Mouse (Mus musculus): ENCODE measurements around the gene Stk39. TPM values are rescaled to one million over a fixed set of nuclear protein-coding genes. Genes with fewer than 3 reads are reported as not detected.

The Stk39 gene
- polyA plus RNA-seq, 1 experiment = 14.5 TPM

DNA sequence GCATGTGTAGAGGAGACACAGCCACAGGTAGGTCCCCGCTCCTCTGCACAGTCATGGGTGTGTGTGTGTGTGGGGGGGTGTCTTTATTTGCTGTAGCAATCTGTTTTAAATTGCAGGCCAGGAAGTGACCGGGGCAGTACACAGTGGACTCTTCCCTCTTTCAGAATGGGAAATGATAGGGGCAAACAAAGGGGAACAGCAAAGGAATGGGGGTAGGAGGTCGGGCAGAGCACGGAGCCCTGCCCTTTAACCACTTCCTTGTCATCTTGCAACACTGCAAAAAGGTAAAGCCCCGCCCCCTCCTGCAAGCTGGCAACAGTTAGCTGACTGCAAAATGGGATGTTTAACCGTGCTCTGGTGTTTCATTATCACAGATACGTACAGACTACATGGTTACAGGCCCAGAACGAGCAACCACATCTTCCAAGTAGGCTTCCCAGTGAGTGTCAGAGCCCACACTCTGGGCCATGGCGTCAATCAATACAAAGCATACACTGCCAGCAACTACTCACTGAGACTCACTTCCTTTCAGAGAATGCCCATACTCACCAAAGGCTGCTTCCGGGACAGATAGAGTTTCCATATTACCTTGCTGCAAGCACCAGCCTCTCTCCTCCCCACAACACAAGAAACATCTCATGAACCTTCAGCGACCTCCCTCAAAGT, 89.5 kb downstream of the Stk39 start:
- no peak for DNase-seq (ENCODE audit: low read depth)

GRCm38 (mm10) chr2:68381881-68382280, 90.2 kb downstream of the Stk39 start:
- DNase-seq (ENCODE audit: low read depth) = no peak

- no peak for DNase-seq (ENCODE audit: low read depth)
Measured at GRCm38 (mm10) chr2:68381205-68381604, 90.9 kb downstream of the Stk39 start.

DNA sequence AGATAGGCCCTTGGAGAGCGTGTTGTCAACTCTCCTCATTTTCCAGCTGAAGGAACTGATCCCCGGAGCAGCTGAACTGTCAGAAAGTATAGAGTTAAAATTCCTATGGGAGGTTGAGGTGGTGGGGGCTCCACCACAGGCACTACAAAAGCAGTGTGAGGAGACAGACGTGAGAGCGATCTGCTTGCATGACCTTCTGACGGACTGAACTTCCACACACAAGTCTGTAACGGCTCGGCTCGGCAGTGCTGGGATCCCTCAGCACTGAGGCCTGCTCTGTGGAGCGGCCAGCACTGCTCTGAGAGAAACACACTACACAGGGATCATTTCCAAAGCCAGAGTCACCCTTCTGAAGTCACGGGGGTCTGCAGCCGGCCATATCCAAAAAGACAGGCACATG, 92.4 kb downstream of the Stk39 start:
- DNase-seq (ENCODE audit: low read depth) = no peak

DNA sequence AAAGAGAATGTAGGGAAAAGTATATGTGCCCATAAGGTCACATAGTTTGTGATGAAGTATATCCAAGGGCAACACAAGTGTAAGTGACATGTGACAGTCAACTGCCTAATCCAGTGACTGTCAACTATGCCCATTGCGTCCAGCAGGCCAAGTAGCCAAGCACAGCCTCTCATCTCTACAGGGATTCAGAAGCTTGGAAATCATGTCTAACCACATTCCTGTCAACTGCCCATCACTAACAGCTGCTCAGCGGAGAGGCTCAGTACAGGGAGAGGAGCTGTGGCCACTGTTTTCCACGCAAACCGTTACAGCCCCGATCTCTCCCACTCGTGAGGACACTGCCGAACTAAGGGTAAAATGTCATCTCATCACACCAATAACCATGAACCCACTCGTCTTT, 93.7 kb downstream of the Stk39 start:
- no peak for DNase-seq (ENCODE audit: low read depth)

DNA sequence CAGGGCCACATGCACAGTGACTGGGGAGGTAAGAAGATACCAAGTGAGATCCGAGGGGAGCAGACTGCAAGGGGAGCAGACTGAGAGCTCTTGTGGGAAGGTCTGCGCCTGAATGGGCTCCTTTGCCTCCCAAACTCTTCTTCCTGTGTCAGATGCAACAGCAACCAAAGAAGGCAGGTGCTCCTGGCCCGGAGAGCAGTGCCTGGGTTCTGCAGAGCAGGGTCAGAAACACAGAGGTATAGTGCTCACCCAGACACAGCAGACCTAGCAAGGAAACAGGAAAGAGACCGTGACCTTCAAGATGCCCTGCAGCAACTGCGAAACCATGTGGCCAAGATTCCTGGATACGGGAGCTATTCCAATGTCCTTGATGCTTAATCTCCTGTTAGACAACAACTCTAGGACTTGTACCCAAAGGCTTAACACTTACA, 94.8 kb downstream of the Stk39 start:
- DNase-seq (ENCODE audit: low read depth) = no peak

DNA sequence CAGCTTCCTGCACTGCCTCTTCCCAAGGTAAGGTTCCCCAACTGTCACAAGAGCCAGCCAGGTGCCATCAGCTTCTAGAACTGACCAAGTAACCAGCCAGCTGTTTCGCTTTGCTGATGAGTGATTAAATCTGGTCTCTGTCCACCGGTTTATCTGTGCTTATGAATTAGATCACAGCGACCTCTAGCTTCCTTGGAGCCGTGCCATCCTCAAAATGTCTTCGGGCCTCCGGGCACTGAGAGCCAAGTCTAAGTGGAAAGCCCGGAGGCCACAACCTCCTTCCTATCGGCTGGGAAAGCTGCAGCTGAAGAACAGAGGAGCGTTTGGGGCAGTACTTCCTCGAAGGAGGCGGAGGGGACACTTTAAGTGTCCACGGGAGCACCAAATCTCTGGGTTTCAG, 95.4 kb downstream of the Stk39 start:
- DNase-seq (ENCODE audit: low read depth) = no peak

GRCm38 (mm10) chr2:68374202-68374601, 97.9 kb downstream of the Stk39 start:
- DNase-seq (ENCODE audit: low read depth) = no peak

- no peak for DNase-seq (ENCODE audit: low read depth)
Measured at GRCm38 (mm10) chr2:68371912-68372311, 100.2 kb downstream of the Stk39 start.

DNA sequence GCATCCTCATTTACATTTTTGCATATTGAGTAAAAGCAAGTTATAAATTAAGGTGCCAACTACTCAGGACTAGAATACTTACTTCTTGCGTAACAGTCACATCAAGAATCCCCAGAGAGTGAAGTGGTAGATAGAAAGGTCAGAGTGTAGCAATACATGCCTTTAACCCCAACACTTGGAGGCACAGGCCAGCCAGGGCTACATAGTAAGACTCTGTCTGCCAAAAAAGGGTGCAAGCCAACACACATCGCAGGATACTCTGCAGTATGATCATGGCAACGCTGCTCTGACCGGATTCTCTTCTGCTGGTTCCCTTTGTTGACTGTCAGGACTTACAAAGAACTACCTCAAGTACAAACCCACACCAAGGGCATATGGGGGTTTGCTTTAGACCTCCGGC, 101.7 kb downstream of the Stk39 start:
- no peak for DNase-seq (ENCODE audit: low read depth)

DNA sequence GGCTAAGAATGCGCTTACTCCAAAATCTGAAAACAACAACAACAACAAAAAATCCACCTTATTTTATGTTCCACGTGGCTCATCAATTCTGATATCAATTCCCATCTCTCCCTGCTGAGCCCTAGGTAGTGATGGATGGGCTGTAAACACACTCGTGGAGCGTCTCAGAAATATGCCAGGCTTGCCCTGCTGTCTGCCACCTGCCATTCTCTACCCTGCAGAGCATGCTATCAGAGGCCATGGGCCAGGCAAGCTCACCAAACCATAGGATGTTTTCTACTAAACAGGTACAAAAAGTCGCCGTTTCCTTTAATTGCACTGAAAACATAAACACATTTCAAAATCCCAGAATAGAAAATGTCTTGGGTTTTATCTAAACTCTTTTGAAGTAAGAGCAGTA, 103.0 kb downstream of the Stk39 start:
- DNase-seq (ENCODE audit: low read depth) = no peak

DNA sequence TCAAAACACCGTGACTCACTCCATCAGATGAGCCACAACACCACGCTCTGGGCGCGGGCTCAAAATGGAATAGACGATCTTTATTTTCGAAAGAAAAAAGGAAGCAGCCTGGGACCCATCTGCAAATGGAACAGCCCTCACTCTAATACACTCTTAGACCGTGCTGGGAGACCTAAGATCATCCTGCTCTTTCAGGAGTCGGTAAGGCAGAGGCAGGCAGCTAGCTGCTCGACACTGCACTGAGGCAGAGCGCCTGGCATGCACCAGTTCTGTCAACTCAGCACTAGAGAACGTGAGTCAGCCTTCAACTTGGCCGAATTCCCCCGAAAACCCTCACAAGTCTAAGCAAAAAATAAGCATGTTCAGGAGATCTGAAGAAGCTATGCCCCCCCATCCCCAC, 104.1 kb downstream of the Stk39 start:
- no peak for DNase-seq (ENCODE audit: low read depth)

DNA sequence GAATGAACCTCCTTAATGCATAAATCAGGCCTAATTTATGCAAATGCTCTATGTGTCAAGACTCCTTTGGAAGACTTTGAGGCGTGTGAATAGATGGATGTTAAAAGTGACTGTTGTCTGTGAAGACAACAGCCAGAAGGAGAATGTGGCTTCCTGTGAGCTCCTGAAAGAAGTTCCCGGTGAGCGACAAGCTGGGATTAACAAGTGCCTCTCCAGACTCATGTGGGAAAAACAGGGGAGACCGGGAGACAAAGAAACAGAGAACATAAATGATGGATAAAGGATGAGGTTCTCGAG, 105.2 kb downstream of the Stk39 start:
- no peak for DNase-seq (ENCODE audit: low read depth)

- no peak for DNase-seq (ENCODE audit: low read depth)
Measured at GRCm38 (mm10) chr2:68366091-68366896, 105.8 kb downstream of the Stk39 start.

- no peak for DNase-seq (ENCODE audit: low read depth)
Measured at GRCm38 (mm10) chr2:68365504-68365903, 106.6 kb downstream of the Stk39 start.

DNA sequence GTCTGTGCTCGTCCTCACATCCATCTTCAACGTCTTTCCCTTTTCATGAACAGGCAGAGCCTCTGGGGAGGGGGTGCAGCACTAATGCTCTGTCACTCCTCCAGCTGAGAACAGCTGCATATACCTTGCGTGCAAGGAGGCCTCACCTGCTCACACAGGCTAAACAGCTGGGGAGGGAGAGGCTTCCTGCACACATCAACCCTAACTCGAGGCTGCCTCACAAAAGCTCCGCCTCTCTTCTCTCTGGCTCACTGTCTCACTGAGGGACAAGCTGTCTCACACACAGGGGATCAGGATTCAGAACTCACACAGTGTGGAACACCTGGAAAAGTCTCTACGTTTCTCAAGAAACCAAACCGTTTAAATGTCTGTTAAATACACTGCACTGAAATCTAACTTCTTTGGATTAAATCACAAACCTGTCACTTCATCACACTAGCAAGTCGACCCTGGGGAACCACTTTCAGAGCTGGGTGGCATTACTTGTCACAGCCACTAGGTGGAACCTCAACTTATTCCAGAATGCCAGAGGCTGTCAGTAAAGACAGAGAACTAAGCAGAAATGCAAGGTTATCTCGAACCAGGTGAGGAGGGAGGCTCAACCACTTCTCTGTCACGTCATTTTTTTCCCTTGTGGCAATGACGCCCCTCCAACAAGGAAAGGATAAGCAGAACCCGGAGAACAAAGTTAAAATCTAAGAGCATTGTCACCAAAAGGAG, 107.7 kb downstream of the Stk39 start:
- no peak for DNase-seq (ENCODE audit: low read depth)

DNA sequence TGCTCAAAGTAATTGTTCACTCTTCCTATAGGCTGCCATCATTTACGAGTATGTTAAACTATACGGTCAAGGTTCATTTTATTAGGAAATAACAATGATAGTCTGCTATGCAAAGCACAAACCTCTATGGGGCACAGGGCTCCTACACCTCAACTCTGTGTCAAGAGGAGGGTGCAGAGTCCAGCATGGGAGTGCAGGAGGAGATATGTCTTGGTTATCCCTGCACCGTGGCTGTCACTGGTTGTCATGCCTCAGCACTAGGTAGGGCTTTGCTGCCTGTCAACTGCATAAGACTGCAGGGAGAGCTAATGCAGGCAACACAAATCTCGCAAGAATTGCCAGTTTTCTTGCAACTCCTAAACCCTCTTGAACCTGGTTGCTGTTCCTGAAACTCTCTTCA, 108.9 kb downstream of the Stk39 start:
- DNase-seq (ENCODE audit: low read depth) = no peak

DNA sequence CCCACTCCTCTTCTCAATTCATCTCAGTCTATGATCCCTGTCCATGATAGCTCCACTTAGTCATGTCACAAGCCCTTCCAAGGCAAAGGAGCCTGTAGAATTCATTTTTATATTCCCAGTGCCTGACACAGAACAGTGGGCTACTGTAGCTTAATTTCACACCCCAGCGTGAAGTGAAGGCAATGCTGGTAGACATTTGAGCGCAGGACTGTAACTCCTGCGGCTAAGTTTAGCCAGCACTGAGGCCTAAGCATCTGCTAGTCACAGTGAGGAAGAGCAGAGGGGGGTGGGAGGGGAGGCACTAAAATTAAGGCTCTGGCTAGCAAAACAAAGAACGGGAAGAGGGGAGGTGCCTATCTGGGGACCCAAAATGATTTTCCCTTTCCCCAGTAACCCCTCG, 110.4 kb downstream of the Stk39 start:
- no peak for DNase-seq (ENCODE audit: low read depth)

DNA sequence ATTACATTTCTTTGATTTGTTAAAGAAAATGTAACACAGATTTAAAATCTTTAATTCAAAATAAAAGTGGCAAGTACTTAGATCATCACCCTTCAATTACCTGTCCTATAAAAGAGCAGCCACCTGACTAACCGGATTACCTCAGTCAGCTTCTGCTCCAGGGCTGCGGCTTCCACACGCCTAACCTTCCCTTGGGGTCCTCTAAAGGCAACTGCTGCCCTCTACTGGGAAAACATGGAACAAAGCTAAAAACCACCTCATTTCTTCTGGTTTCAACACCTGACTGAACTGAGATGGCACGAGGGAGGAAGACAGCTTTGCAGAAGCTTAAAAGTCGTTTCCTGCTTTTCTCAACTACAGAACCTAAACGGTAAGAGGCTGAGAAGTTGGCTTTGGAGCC, 121.4 kb downstream of the Stk39 start:
- DNase-seq (ENCODE audit: low read depth) = no peak

DNA sequence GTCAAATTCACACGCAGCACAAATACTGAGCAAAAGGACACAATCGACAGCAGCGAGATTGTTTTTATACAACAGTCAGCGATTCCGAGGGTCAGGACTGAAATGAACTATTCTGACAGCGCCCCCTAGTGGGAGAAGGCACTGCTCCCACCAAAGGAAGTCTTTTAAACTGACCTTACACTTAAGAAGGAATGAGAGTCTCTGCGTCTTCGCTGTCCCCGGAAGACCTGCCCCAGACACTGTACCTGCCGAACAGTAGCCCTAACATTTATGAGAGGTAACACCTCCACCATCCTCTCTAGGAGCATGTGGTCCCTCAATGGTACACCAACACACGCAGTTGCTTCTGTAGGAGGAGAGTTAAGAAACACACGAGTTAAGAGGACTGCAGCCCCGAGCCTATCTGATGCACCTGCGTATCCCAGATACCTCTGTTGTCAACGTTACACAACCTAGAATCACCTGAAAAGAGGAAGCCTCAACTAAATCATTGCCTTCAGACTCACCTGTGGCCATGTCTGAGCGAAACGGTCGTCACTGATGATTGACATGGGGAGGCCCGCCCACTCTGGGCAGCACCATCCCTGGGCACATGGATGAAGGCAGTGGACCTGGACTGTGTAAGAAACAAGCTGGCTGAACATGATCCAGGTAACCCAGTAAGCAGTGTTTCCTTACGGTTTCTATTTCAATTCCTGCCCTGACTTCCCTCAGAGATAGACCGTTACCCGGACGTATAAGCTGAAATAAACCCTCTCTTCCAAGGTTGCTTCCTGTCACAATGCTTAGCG, 122.3 kb downstream of the Stk39 start:
- DNase-seq (ENCODE audit: low read depth) = no peak

GRCm38 (mm10) chr2:68348966-68349365, 123.1 kb downstream of the Stk39 start:
- no peak for DNase-seq (ENCODE audit: low read depth)

GRCm38 (mm10) chr2:68346606-68347237, 125.3 kb downstream of the Stk39 start:
- DNase-seq (ENCODE audit: low read depth) = no peak

All from gonadal fat pad, adult 2 months (tissue).